Mouse (Mus musculus): ENCODE measurements around the gene Yipf6.
"Not testable (repeated sequence)": the region's sequence is repeated elsewhere in the genome, so short reads cannot be mapped to it uniquely, and the experiment has no call there.

Gene Yipf6

GRCm38 (mm10) chrX:98936101-98936500 lies at the start of gene Yipf6:
TSS of gene Yipf6 (plus strand) at chrX:98936316.
- no peak for DNase-seq (ENCODE audit: low spot score in 2 of 2)

- no peak for DNase-seq (ENCODE audit: low spot score in 2 of 2)
These were observed 46.1 kb upstream of the Yipf6 start for GRCm38 (mm10) chrX:98890072-98890405.

GRCm38 (mm10) chrX:98890406-98891116 lies 45.6 kb upstream of the Yipf6 start, which contains the start of gene Ophn1:
TSS of gene Ophn1 (minus strand) at chrX:98891025.
- DNase-seq (ENCODE audit: low spot score in 2 of 2) = peak; percentile 73 to 78

- no peak for DNase-seq (ENCODE audit: low spot score in 2 of 2)
These were observed 37.8 kb upstream of the Yipf6 start for GRCm38 (mm10) chrX:98898307-98898706.

- no peak for DNase-seq (ENCODE audit: low spot score in 2 of 2)
These were observed 31.9 kb upstream of the Yipf6 start for GRCm38 (mm10) chrX:98904226-98904625.

- no peak for DNase-seq (ENCODE audit: low spot score in 2 of 2)
These were observed 27.2 kb upstream of the Yipf6 start for GRCm38 (mm10) chrX:98908910-98909309.

GRCm38 (mm10) chrX:98919423-98919822 lies 16.7 kb upstream of the Yipf6 start:
- DNase-seq (ENCODE audit: low spot score in 2 of 2) = peak in 1 of 2 experiments; percentile 42

- peak; percentile 96 to 99 for DNase-seq (ENCODE audit: low spot score in 2 of 2)
These were observed 815 bp downstream of the Yipf6 start for GRCm38 (mm10) chrX:98936707-98937554.

GRCm38 (mm10) chrX:98937555-98938294 lies 1.6 kb downstream of the Yipf6 start:
- DNase-seq (ENCODE audit: low spot score in 2 of 2) = peak; percentile 89 to 94

- DNase-seq (ENCODE audit: low spot score in 2 of 2) = peak in 1 of 2 experiments; percentile 12
These were observed 17.8 kb downstream of the Yipf6 start for GRCm38 (mm10) chrX:98953941-98954340.

- no peak for DNase-seq (ENCODE audit: low spot score in 2 of 2)
These were observed 22.2 kb downstream of the Yipf6 start for GRCm38 (mm10) chrX:98958287-98958686.

- DNase-seq (ENCODE audit: low spot score in 2 of 2) = no peak
These were observed 22.9 kb downstream of the Yipf6 start for GRCm38 (mm10) chrX:98959050-98959449.

GRCm38 (mm10) chrX:98963742-98964141 lies 27.6 kb downstream of the Yipf6 start:
- DNase-seq (ENCODE audit: low spot score in 2 of 2) = no peak

GRCm38 (mm10) chrX:98964513-98964912 lies 28.4 kb downstream of the Yipf6 start:
- no peak for DNase-seq (ENCODE audit: low spot score in 2 of 2)

- not testable (repeated sequence) for DNase-seq (ENCODE audit: low spot score in 2 of 2)
These were observed 50.5 kb downstream of the Yipf6 start for GRCm38 (mm10) chrX:98986611-98987010.

- DNase-seq (ENCODE audit: low spot score in 2 of 2) = peak; percentile 31 to 42
These were observed 53.5 kb downstream of the Yipf6 start for GRCm38 (mm10) chrX:98989574-98989973.
